Mouse (Mus musculus) frontal cortex, postnatal 14 days (tissue): ENCODE data around the gene Mdga1.

Experiments
- DNase-seq, 2 experiments: peaks; one replicate each; pipeline ENCODE4 v3.0.0; 2022; ENCODE audit warnings: low spot score in 2 of 2

The Mdga1 gene

GRCm38 (mm10) chr17:29970037-29970555 is at the start of gene Mdga1:
Gene Mdga1, minus strand, starts transcription at chr17:29970087.
- DNase-seq: no peak

- DNase-seq: no peak
Observed at GRCm38 (mm10) chr17:30018927-30019610, 49.2 kb upstream of the Mdga1 start.

GRCm38 (mm10) chr17:30014660-30015059 is 44.8 kb upstream of the Mdga1 start:
- no peak for DNase-seq

- DNase-seq: no peak
Observed at GRCm38 (mm10) chr17:30008392-30008791, 38.5 kb upstream of the Mdga1 start.

- DNase-seq: no peak
Observed at GRCm38 (mm10) chr17:30007883-30008282, 38.0 kb upstream of the Mdga1 start.

- no peak for DNase-seq
Observed at GRCm38 (mm10) chr17:30006877-30007276, 37.0 kb upstream of the Mdga1 start.

GRCm38 (mm10) chr17:30005451-30005941 is 35.6 kb upstream of the Mdga1 start:
- DNase-seq: no peak

- DNase-seq: no peak
Observed at GRCm38 (mm10) chr17:30005103-30005443, 35.2 kb upstream of the Mdga1 start.

- peak; percentile 83 to 85 for DNase-seq
Observed at GRCm38 (mm10) chr17:30004203-30005102, 34.6 kb upstream of the Mdga1 start, which contains the start of gene Zfand3. Gene Zfand3, plus strand, starts transcription at chr17:30004733.

GRCm38 (mm10) chr17:29998566-29999295 is 28.8 kb upstream of the Mdga1 start:
- DNase-seq: no peak

GRCm38 (mm10) chr17:29997726-29998125 is 27.8 kb upstream of the Mdga1 start:
- DNase-seq: no peak

GRCm38 (mm10) chr17:29995986-29996385 is 26.1 kb upstream of the Mdga1 start:
- no peak for DNase-seq

GRCm38 (mm10) chr17:29994459-29994858 is 24.6 kb upstream of the Mdga1 start:
- no peak for DNase-seq

GRCm38 (mm10) chr17:29994011-29994410 is 24.1 kb upstream of the Mdga1 start:
- DNase-seq: no peak

GRCm38 (mm10) chr17:29993488-29993887 is 23.6 kb upstream of the Mdga1 start:
- DNase-seq: peak; percentile 37 to 39

- no peak for DNase-seq
Observed at GRCm38 (mm10) chr17:29990845-29991244, 21.0 kb upstream of the Mdga1 start.

GRCm38 (mm10) chr17:29990136-29990535 is 20.2 kb upstream of the Mdga1 start:
- no peak for DNase-seq

GRCm38 (mm10) chr17:29989653-29990052 is 19.8 kb upstream of the Mdga1 start:
- DNase-seq: no peak

- DNase-seq: no peak
Observed at GRCm38 (mm10) chr17:29988141-29988540, 18.3 kb upstream of the Mdga1 start.

- no peak for DNase-seq
Observed at GRCm38 (mm10) chr17:29985534-29985933, 15.6 kb upstream of the Mdga1 start.

GRCm38 (mm10) chr17:29984931-29985330 is 15.0 kb upstream of the Mdga1 start:
- no peak for DNase-seq

GRCm38 (mm10) chr17:29983190-29983589 is 13.3 kb upstream of the Mdga1 start:
- DNase-seq: no peak
